Mouse (Mus musculus) mouse trophoblast stem cell (cell line): ENCODE measurements at regions not wholly inside any gene's neighbourhood (a gene's known extent, or its start where the extent isn't known, plus 50 kb on each side); places are given as distances from the start of the nearest gene placed in this dataset.

Experiments
- in situ Hi-C, 2 experiments: fragments of 300-500 bp; cut with MseI, MboI; formaldehyde crosslinking; loops; 2 replicates in 1 of 2; 3 replicates in 1 of 2; pipeline ENCODE4 v1.15.1; 2025

- in situ Hi-C loops, result no loop called here
These were observed 118.2 kb downstream of the Qrsl1 start for GRCm38 (mm10) chr10:43783304-43783703.

GRCm38 (mm10) chr10:43790780-43791179, 110.8 kb downstream of the Qrsl1 start:
- in situ Hi-C loops, result no loop called here

- in situ Hi-C loops, result no loop called here
These were observed 110.0 kb downstream of the Qrsl1 start for GRCm38 (mm10) chr10:43791525-43792021.

- in situ Hi-C loops, result no loop called here
These were observed 108.9 kb downstream of the Qrsl1 start for GRCm38 (mm10) chr10:43792618-43793017.

GRCm38 (mm10) chr10:43794587-43794986, 107.0 kb downstream of the Qrsl1 start:
- in situ Hi-C loops, result no loop called here

GRCm38 (mm10) chr10:43800077-43800476, 101.5 kb downstream of the Qrsl1 start:
- in situ Hi-C loops, result no loop called here

GRCm38 (mm10) chr10:43815291-43815690, 86.3 kb downstream of the Qrsl1 start:
- in situ Hi-C loops, result no loop called here

GRCm38 (mm10) chr10:43817522-43818198, 83.9 kb downstream of the Qrsl1 start:
- in situ Hi-C loops, result no loop called here

- in situ Hi-C loops, result no loop called here
These were observed 82.9 kb downstream of the Qrsl1 start for GRCm38 (mm10) chr10:43818623-43819022.

GRCm38 (mm10) chr10:43819434-43819833, 82.1 kb downstream of the Qrsl1 start:
- in situ Hi-C loops, result no loop called here

- in situ Hi-C loops, result no loop called here
These were observed 78.9 kb downstream of the Qrsl1 start for GRCm38 (mm10) chr10:43822615-43823014.

- in situ Hi-C loops, result no loop called here
These were observed 77.5 kb downstream of the Qrsl1 start for GRCm38 (mm10) chr10:43824009-43824408.
